Mouse (Mus musculus) CH12.LX (cell line): Measurements from ENCODE around the gene Ntrk3.

Experiments
- TBP ChIP-seq: conservative IDR thresholded peaks from 2 replicates; pipeline ENCODE4 v1.6.1; 2011; ENCODE audit warnings: low read depth, low read length, improper control_type of control experiment
- ZC3H11A ChIP-seq: IDR thresholded peaks from 2 replicates; pipeline ENCODE4 v1.6.1; 2012; ENCODE audit warnings: low read depth, mild to moderate bottlenecking, inconsistent platforms, low read length, improper control_type of control experiment

- TF ChIP-seq ZC3H11A (no peak), TBP (no peak)
Observed at GRCm38 (mm10) chr7:78579461-78580234, 158.2 kb downstream of the Ntrk3 start.
